Mouse (Mus musculus) splenic B cell, adult 2 months (primary cell): ENCODE results near the gene Pcsk6.

Source experiments
- DNase-seq: peaks from one replicate; pipeline ENCODE4 v3.0.0-alpha.2; 2011; ENCODE audit warnings: low read depth, low spot score
- H3K27me3 ChIP-seq: 2 replicates; pipeline ENCODE4 v1.6.1; 2012; ENCODE audit warnings: mild to moderate bottlenecking, low read length, moderate library complexity, mixed read lengths; ENCODE audit not compliant: control insufficient read depth, poor library complexity, insufficient read depth, severe bottlenecking
- H3K36me3 ChIP-seq: 2 replicates; pipeline ENCODE4 v1.6.1; 2012; ENCODE audit warnings: mild to moderate bottlenecking, low read length, moderate library complexity, mixed read lengths; ENCODE audit not compliant: control insufficient read depth, poor library complexity, insufficient read depth, severe bottlenecking

Gene Pcsk6

DNA sequence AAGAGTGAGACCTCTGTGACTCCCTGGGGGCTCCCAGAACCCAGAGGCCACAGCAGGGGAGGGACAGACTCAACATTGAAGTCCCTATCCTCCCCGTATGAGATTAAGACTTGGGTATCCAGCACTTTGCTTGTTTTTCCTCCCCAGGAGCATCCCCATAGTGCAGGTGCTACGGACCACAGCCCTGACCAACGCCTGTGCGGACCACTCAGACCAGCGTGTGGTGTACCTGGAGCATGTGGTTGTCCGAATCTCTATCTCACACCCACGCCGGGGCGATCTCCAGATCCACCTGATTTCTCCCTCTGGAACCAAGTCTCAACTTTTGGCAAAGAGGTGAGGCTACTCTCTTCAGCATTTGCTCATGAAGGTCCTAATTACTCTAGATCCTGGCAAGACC lies 118.5 kb downstream of the Pcsk6 start:
- DNase-seq = no peak
- no peaks in the 10 kb centered on the region for H3K27me3 ChIP-seq
- no peaks in the 10 kb centered on the region for H3K36me3 ChIP-seq

DNA sequence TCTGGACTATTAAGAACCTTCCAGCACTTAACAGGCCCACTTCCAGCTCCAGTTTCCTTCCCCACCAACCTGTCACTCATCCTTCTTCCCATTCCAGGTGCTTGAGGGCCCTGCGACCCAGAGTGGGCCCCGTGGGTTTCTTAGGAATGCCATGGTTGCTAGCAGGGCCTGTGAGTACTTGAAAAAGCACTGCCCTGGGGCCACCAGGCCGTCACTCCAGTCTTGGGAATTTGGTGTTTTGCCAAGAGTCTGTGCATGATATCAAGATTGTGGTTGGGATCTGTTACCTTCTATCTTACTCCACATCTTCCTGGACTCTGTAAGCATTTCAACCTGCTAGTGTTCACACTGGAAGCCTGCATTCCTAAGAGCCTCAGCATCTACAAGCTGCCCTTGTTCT lies 120.5 kb downstream of the Pcsk6 start:
- no peak for DNase-seq
- no peaks in the 10 kb centered on the region for H3K27me3 ChIP-seq
- no peaks in the 10 kb centered on the region for H3K36me3 ChIP-seq

DNA sequence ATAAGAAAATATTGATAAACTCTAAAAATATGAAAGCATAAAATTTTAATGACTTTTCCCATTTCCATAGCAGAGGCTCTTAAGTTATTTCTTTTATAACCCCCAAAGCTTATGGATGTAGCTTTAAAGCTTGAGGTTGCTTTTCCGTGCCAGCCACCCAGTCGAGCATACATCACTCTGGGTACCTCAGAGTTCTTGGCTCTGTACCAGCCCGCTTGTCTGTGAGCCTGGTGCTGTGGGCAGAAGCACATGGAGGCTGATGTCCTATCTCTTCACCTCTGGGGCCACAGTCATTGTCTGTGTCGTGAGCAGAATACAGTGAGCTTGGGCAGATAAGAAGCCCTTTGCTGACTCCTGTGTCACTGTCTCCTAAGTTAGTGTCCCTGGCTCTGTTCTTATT lies 126.7 kb downstream of the Pcsk6 start:
- no peak for DNase-seq
- Histone ChIP-seq H3K27me3 (no peaks in the 10 kb centered on the region), H3K36me3 (no peaks in the 10 kb centered on the region)

DNA sequence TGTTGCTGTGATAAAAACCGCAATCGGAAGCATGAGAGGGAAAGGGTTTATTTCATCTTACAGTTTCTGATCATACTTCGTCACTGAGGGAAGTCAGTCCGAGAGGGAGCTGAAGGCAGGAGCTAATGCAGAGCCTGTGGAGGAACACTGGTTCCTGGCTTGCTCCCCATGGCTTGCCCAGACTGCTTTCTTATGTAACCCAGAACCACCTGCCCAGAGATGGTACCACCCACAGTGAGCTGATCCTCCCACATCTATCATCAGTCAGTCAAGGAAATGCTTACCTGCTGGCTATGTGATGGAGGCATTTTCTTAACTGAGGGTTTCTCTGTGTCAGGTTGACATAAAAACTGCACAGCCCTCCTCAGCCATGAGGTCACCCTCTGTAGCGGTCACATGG lies 127.2 kb downstream of the Pcsk6 start:
- Histone ChIP-seq H3K36me3 (no peaks in the 10 kb centered on the region), H3K27me3 (no peaks in the 10 kb centered on the region)
- DNase-seq = no peak

DNA sequence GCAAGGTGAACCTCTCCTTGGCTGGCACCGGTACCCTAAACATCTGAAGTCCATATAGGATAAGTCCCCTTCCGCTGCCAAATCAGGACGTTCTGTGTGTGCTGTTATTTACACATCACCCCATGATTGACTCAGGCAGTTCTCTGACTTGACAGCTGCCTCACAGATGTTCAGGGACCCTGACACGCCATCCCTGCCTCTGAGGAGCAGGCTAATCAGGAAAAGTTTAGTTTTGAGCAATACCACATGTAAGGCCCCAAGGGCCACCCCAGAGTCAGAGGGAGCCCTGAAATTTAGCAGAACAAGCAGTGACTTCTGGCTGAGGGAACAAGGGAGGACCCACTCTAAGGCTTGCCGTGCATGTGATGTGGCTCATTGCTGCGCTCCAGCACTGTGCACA lies 130.8 kb downstream of the Pcsk6 start:
- no peaks in the 10 kb centered on the region for H3K36me3 ChIP-seq
- no peak for DNase-seq

DNA sequence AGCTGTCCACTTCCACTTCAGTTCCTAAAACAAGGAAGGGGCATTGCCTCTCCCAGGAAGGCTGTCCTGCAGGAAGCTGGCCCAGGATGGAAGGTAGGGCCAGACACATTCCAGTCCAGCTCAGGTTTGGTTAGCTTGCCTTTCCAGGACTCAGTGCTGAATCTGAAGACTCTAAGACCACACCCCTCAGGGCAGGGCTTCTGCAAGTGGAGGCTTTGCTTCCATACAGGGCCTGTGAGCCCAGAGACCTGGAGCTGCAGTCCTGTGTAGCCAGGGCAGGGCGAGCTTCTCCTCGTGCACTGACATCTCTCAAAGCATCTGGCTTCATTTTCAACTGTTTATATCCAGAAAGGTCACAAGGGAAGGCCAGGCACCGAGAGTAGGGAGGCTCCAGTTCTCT lies 131.9 kb downstream of the Pcsk6 start:
- Histone ChIP-seq H3K36me3 (no peaks in the 10 kb centered on the region), H3K27me3 (no peaks in the 10 kb centered on the region)
- DNase-seq = no peak

More for the DNA sequence above, 130.8 kb downstream of the Pcsk6 start:
- no peaks in the 10 kb centered on the region for H3K27me3 ChIP-seq

DNA sequence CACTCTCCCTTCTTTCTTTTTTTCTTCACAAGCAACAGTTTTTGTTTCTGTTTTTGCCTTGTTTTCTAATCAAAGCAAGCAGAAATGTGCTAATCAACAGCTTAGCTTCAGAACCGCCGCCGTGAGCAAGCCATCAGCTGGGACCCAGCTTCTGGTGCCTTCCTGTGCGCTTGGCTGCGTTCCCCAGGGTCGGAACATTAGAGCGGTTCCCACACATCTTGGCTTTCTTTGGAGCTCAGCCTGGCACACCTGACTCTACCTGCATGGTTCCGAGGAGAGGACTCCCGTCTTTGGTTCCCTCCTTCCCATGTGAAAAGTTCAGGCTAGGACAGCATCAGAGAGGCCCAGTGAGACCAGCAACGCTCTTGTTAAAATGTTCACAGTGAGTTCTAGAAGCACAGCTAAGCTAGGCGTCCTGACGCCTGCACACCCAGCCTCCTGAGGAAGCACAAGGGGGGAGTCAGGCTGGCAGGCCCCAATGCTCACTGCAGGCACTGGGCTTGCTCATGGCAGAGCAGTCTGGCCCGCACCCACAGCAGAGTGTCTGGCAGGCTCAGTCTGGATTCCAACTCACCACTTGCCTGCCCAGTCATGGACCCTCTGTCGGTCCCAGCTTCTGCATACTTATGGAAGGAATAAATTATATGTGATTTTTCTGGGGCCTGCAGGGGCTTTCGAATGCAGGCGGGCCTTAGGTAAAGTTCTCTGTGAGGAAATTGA lies 139.7 kb downstream of the Pcsk6 start:
- Histone ChIP-seq H3K36me3 (no peaks in the 10 kb centered on the region), H3K27me3 (no peaks in the 10 kb centered on the region)
- no peak for DNase-seq

DNA sequence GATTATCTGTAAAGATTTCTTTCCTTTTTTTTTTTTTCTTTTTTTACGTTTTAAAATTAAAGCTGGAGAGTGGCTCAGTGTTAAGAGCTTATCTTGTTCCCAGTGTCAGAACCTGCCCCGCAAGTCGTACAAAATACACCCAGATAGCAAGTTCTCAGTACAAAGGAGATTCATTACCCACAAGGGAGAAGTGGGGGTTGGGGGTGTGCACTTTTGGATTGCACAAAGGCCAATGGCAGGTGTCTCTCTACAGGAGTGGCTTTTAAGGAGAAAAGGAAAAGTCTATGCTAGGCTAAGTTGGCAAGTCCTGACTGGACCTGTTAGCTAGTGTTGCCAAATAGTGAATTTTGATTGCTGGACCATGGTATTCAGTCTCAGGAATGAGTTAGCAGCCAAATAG lies 140.3 kb downstream of the Pcsk6 start:
- no peaks in the 10 kb centered on the region for H3K36me3 ChIP-seq
- no peaks in the 10 kb centered on the region for H3K27me3 ChIP-seq
- DNase-seq = no peak

DNA sequence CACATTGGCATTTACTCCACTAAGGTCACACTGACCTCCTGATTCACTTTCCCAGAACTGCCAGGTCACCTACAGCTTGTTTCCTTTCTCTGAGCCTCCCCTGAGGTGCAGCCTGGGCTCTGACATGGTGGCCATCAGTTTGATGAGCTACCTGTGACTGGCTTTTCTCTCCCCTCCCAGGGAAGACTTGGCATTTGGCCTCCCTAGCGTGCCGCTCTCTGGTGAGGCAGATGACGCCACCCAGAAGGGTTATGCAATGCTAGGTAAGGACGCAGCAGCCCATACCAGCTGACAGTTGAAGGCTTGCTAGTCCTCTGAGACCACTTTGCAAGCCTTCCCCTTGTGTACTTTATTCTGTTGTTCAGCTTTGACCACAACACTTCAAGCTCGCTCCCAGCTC lies 141.9 kb downstream of the Pcsk6 start:
- no peaks in the 10 kb centered on the region for H3K27me3 ChIP-seq
- no peak for DNase-seq
- H3K36me3 ChIP-seq = no peaks in the 10 kb centered on the region

DNA sequence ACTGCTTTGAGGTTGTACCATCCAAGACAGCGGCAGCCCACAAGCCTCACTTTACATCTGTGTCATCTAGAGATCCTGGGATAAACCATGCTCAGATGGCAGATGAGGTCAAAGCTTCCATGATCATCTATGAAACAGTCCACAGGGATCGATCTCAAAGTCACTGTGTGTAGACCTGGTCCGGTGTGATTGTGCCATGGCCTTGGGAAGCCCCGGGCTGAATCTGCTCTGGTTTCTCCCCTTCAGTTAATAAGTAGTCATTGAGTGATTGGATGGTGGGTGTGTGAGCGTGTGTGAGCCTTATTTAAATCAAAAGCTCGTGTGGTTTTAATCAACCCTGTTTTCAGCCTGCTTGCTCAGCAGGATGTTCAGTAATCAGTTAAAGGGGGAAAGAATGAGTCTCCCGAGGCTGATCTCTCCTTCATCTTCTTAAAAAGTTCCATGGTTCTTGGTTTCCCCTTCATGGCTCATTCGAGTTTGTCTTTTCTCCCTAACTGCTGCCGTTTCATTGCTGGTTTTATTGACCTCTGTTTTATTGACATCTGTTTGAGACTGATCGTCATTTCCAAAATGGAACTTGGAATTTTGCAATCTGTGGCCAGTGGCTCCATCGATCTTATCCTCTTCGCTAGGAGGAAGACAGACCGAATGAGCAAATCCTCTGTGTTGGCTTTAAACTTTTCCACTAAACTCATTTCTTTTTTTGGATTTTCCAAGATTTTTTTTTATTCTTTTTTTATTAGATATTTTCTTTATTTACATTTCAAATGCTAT lies 142.5 kb downstream of the Pcsk6 start:
- H3K27me3 ChIP-seq = no peaks in the 10 kb centered on the region
- DNase-seq = no peak
- H3K36me3 ChIP-seq = no peaks in the 10 kb centered on the region

DNA sequence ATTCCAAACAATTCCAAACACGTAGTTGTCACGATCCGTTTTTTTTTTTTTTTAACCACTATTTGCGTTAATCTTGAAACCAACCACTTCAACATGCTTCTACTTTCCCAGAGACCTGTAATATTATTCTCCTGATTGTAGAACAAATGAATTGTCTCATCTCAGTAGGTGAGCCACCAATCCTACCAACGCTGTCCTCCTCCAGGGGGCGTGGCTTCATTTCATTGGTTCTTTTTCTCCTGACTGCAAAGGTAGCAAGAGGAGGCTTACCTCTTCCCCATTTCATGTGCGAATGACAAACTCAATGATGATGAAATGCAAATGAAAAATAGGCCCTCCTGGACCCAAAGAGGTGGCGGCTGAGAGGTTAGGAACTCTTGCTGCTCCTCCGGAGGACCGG lies 143.5 kb downstream of the Pcsk6 start:
- no peaks in the 10 kb centered on the region for H3K27me3 ChIP-seq
- no peak for DNase-seq
- no peaks in the 10 kb centered on the region for H3K36me3 ChIP-seq

DNA sequence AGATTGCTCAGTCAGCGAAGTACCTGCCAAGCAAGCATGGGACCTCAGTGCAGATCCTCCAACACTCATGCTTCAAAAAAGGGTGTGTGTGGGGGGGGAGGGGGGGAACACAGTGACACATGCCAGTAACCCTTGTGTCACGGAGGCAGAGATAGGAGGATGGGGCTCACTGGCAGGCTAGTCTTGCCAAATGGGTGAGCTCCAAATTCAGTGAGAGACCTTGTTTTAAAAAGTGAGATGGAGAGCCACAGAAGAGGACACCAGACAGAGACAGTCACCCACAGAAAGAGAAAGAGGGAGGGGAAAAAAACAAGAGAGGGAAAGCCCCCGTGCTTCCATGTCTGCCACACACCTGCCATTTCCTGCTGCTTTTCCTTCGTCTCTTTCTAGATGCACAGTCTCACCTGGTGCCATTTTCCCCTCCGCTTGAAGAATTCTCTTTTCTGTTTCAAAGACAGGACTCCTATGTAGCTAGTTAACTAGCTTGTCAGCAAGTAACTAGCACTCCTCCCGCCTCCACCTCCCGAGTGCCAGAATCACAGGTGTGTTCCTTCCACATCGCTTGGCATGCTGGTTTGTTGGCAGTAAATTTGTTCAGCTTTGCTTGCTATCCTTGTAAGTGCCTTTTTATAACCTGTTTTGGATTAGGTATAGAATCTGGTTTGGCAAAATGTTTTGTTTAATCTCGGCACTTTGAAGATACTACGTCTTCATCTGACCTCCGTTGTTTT lies 146.8 kb downstream of the Pcsk6 start:
- Histone ChIP-seq H3K27me3 (no peaks in the 10 kb centered on the region), H3K36me3 (no peaks in the 10 kb centered on the region)
- no peak for DNase-seq

DNA sequence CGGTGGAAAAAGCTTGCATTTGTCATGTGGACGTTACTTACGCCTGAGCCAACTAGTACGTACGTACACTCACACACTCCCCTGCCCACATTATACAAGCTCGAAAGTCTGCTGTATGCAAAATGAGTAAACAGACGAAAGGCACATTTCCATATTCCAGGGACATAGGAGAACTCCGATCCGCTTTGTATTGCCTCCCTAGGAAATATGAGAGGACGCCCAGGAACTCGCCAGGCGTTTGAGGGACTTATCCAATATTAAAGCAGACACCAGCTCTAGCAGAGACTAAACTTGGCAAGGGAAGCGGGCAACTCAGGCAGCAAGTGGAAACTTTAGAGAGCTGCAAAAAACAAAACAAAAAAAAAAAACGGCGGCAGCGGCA lies 147.3 kb downstream of the Pcsk6 start:
- Histone ChIP-seq H3K27me3 (no peaks in the 10 kb centered on the region), H3K36me3 (no peaks in the 10 kb centered on the region)
- no peak for DNase-seq

DNA sequence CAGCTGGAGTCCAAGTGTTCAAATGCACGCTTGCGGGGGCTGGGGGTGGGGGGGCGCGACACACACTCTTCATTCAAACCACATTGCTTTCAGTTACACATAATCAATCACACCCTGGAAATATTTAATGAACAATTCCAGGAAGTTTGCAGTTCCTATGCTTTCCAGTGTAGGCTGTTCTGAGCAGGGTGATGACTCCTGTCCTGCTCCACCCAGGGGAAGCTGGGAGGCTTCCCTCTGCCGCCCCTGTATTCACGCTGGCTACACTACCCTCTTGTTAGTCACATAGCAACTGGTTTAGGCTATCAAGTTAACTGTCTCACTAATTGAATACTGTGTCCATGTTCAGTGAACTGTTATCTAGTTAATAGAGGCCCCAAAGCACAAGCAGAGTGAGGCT lies 149.0 kb downstream of the Pcsk6 start:
- DNase-seq = no peak
- H3K27me3 ChIP-seq = no peaks in the 10 kb centered on the region
- H3K36me3 ChIP-seq = no peaks in the 10 kb centered on the region

DNA sequence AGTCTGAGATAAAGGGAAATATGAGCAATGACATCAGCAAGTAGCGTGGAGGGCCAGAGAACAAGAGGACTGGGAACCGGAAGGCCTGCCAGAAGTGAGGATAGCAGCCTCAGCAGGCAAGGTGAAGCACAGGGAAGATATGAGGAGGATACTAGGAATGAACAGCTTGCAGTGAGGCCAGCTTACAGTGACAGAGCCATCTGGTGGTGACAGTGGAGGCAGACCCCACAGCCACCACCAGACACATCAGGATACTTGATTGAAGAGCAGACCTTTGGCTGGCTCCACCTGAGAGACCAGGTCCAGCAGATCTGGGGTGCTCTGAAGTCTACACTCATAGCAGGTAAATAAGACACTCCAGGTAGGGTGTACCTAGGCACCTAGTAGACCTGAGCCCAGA lies 166.2 kb downstream of the Pcsk6 start:
- DNase-seq = no peak
- Histone ChIP-seq H3K27me3 (no peaks in the 10 kb centered on the region), H3K36me3 (no peaks in the 10 kb centered on the region)
